Mouse (Mus musculus): ENCODE measurements at regions not wholly inside any gene's neighbourhood (a gene's known extent, or its start where the extent isn't known, plus 50 kb on each side); places are given as distances from the start of the nearest gene placed in this dataset.

GRCm38 (mm10) chr4:9033106-9033642, 794.3 kb upstream of the Car8 start:
- no peak for DNase-seq (ENCODE audit: low spot score)

GRCm38 (mm10) chr4:9031634-9032033, 792.8 kb upstream of the Car8 start:
- DNase-seq (ENCODE audit: low spot score), result no peak

GRCm38 (mm10) chr4:9028946-9029345, 790.1 kb upstream of the Car8 start:
- no peak for DNase-seq (ENCODE audit: low spot score)

GRCm38 (mm10) chr4:9028475-9028874, 789.6 kb upstream of the Car8 start:
- DNase-seq (ENCODE audit: low spot score), result peak; percentile 49

- DNase-seq (ENCODE audit: low spot score), result peak; percentile 94
These were observed 789.1 kb upstream of the Car8 start for GRCm38 (mm10) chr4:9027798-9028404.

GRCm38 (mm10) chr4:9027383-9027782, 788.5 kb upstream of the Car8 start:
- DNase-seq (ENCODE audit: low spot score), result no peak

GRCm38 (mm10) chr4:9026841-9027240, 788.0 kb upstream of the Car8 start:
- no peak for DNase-seq (ENCODE audit: low spot score)

GRCm38 (mm10) chr4:9025821-9026470, 787.1 kb upstream of the Car8 start:
- DNase-seq (ENCODE audit: low spot score), result no peak

GRCm38 (mm10) chr4:9024216-9024925, 785.5 kb upstream of the Car8 start:
- no peak for DNase-seq (ENCODE audit: low spot score)

- no peak for DNase-seq (ENCODE audit: low spot score)
These were observed 780.6 kb upstream of the Car8 start for GRCm38 (mm10) chr4:9019241-9020110.

- no peak for DNase-seq (ENCODE audit: low spot score)
These were observed 779.4 kb upstream of the Car8 start for GRCm38 (mm10) chr4:9018236-9018635.

- DNase-seq (ENCODE audit: low spot score), result no peak
These were observed 777.7 kb upstream of the Car8 start for GRCm38 (mm10) chr4:9016504-9017040.

- no peak for DNase-seq (ENCODE audit: low spot score)
These were observed 777.0 kb upstream of the Car8 start for GRCm38 (mm10) chr4:9015528-9016503.

GRCm38 (mm10) chr4:9014986-9015385, 776.1 kb upstream of the Car8 start:
- no peak for DNase-seq (ENCODE audit: low spot score)

- DNase-seq (ENCODE audit: low spot score), result no peak
These were observed 773.9 kb upstream of the Car8 start for GRCm38 (mm10) chr4:9012787-9013186.

GRCm38 (mm10) chr4:9011952-9012351, 773.1 kb upstream of the Car8 start:
- no peak for DNase-seq (ENCODE audit: low spot score)

GRCm38 (mm10) chr4:9011129-9011518, 772.3 kb upstream of the Car8 start:
- DNase-seq (ENCODE audit: low spot score), result no peak

GRCm38 (mm10) chr4:9010381-9011128, 771.7 kb upstream of the Car8 start:
- DNase-seq (ENCODE audit: low spot score), result no peak

GRCm38 (mm10) chr4:9009656-9010055, 770.8 kb upstream of the Car8 start:
- no peak for DNase-seq (ENCODE audit: low spot score)
